26 mouse cellular contexts compared by ENCODE assay signal in the genomic region with DNA sequence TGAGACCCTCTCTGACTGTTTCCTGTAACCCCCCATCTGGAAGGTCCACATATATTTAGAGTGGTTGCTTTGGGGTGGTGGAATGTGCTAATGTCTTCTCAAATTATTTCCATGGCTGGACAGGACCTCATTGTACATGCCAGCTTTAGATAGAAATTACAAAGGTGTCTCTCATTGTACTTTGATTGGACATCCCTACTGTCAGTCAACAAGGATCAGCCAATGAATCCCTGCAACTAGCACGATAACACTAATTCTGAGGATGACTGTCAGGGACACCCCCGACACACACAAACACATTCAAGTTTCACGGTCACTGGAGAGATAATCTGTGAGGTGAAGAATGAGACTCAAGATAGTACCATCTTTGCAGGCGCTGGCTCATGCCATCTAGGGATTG. TPM values are rescaled to one million over a fixed set of nuclear protein-coding genes. Genes with fewer than 3 reads are reported as not detected.
DNase-seq lines count a peak whose midpoint lies in the region; ATAC-seq and TF ChIP-seq lines count a peak whose summit lies in the region.
"Had no signal": no experiment of that assay in that cellular context is flagged by ENCODE, and none has a peak within 500 bp of the region (broad histone marks: within the 10 kb centered on the region; RNA-seq: fewer than 3 reads in every experiment).

No protein-coding gene starts in this region.

- no peak overlapping the region for H3K9ac ChIP-seq in forebrain, embryonic 15.5 days (replicated peaks)
- H3K9ac ChIP-seq: embryonic facial prominence, embryonic 13.5 days; embryonic facial prominence, embryonic 15.5 days; forebrain, embryonic 12.5 days; forebrain, postnatal 0 days had no signal

- H3K4me2 ChIP-seq in forebrain, embryonic 15.5 days (replicated peaks), result no peak overlapping the region
- H3K4me2 ChIP-seq: embryonic facial prominence, embryonic 13.5 days; embryonic facial prominence, embryonic 15.5 days; forebrain, embryonic 12.5 days had no signal

- DNase-seq in ES-CJ7 (ENCODE audit: low read depth, low spot score), result peak; percentile 88
- peak; percentile 94 for DNase-seq in R1 (ENCODE audit: low read depth, low spot score)
- DNase-seq in layer of hippocampus, adult 2 months (ENCODE audit: low spot score in 2 of 2), result no peak
- no peak for DNase-seq in retina, embryonic 14.5 days (ENCODE audit: low spot score)
- DNase-seq: adrenal gland, adult 8-10 months; adrenal gland, postnatal 14 days; adrenal gland, postnatal 36 days; cerebellum, adult 11-12 months; cerebellum, adult 2 months; cerebellum, adult 9-10 months; cerebellum, postnatal 10 days; cerebellum, postnatal 25 days; embryo, embryonic 11 days; forebrain, postnatal 0 days had no signal

- H3K4me1 ChIP-seq in forebrain, embryonic 15.5 days, result no peaks in the 10 kb centered on the region
- H3K4me1 ChIP-seq: embryonic facial prominence, embryonic 13.5 days; embryonic facial prominence, embryonic 15.5 days; forebrain, embryonic 10.5 days; forebrain, embryonic 12.5 days had no signal

- H3K27ac ChIP-seq in layer of hippocampus, adult 2 months, result no peak overlapping the region
- H3K27ac ChIP-seq in forebrain, embryonic 15.5 days (replicated peaks), result no peak overlapping the region
- H3K27ac ChIP-seq: embryonic facial prominence, embryonic 13.5 days; embryonic facial prominence, embryonic 15.5 days; forebrain, embryonic 10.5 days; forebrain, embryonic 12.5 days had no signal

- H3K4me3 ChIP-seq in layer of hippocampus, adult 2 months, result no peak overlapping the region
- no peak overlapping the region for H3K4me3 ChIP-seq in forebrain, embryonic 15.5 days
- H3K4me3 ChIP-seq: embryonic facial prominence, embryonic 13.5 days; embryonic facial prominence, embryonic 15.5 days; erythroblast, embryonic 14.5 days; forebrain, embryonic 10.5 days; forebrain, embryonic 12.5 days had no signal

- H3K9me3 ChIP-seq in forebrain, embryonic 15.5 days, result no peaks in the 10 kb centered on the region
- H3K9me3 ChIP-seq: embryonic facial prominence, embryonic 15.5 days had no signal

- H3K36me3 ChIP-seq in forebrain, embryonic 15.5 days, result no peaks in the 10 kb centered on the region
- H3K36me3 ChIP-seq: embryonic facial prominence, embryonic 13.5 days; embryonic facial prominence, embryonic 15.5 days; forebrain, embryonic 10.5 days; forebrain, embryonic 12.5 days; G1E had no signal

- WGBS in forebrain, embryonic 15.5 days, result 94% methylated on average over 4 of the region's 4 CpGs

- no peaks in the 10 kb centered on the region for H3K27me3 ChIP-seq in forebrain, embryonic 15.5 days
- H3K27me3 ChIP-seq: embryonic facial prominence, embryonic 13.5 days; embryonic facial prominence, embryonic 15.5 days; forebrain, embryonic 12.5 days; Patski had no signal

- TF ChIP-seq CTCF in layer of hippocampus, adult 2 months (conservative IDR thresholded peaks at IDR 0.05), result no peak

- no peak for ATAC-seq in forebrain, embryonic 15.5 days (replicated peaks)
- ATAC-seq: activated CD4-positive, CD25-positive, alpha-beta regulatory T cell, adult 4 months; forebrain, embryonic 14.5 days; forebrain, postnatal 0 days; Patski had no signal

RNA-seq across cellular contexts. Expression of gene Tsks, which starts 4.3 kb away (rescaled TPM):
- total RNA-seq in layer of hippocampus, adult 2 months (2021), result 1 to 10 TPM; 1.3 to 2.0 TPM
- not detected in 2 replicates for polyA plus RNA-seq in forebrain, embryonic 15.5 days (2015; fragmentation: Nextera tagmentation; extraction: Ambion mirVana)
- total RNA-seq: adrenal gland, adult 18-20 months; adrenal gland, adult 8-10 months; adrenal gland, postnatal 14 days; adrenal gland, postnatal 36 days; forebrain, postnatal 0 days; G1E had no signal
- polyA plus RNA-seq: activated CD4-positive, CD25-positive, alpha-beta regulatory T cell, adult 4 months; embryonic facial prominence, embryonic 11.5 days; erythroblast, embryonic 14.5 days; forebrain, embryonic 14.5 days had no signal

RNA-seq across cellular contexts. Expression of gene Ap2a1, which starts 9.4 kb away (rescaled TPM):
- 100 to 1,000 TPM; 298 to 305 TPM for total RNA-seq in layer of hippocampus, adult 2 months (2021)
- polyA plus RNA-seq in forebrain, embryonic 15.5 days (2015; fragmentation: Nextera tagmentation; extraction: Ambion mirVana), result 105 and 107 TPM in 2 replicates

RNA-seq across cellular contexts. Expression of gene Cpt1c, which starts 36.0 kb away (rescaled TPM):
- total RNA-seq in layer of hippocampus, adult 2 months (2021), result 100 to 1,000 TPM; 138 to 140 TPM
- 48.2 and 51.6 TPM in 2 replicates for polyA plus RNA-seq in forebrain, embryonic 15.5 days (2015; fragmentation: Nextera tagmentation; extraction: Ambion mirVana)

RNA-seq across cellular contexts. Expression of gene Fuz, which starts 42.8 kb away (rescaled TPM):
- total RNA-seq in layer of hippocampus, adult 2 months (2021), result 10 to 100 TPM; 21.6 to 24.8 TPM
- polyA plus RNA-seq in forebrain, embryonic 15.5 days (2015; fragmentation: Nextera tagmentation; extraction: Ambion mirVana), result 20.6 and 22.1 TPM in 2 replicates

RNA-seq across cellular contexts. Expression of gene Med25, which starts 46.2 kb away (rescaled TPM):
- total RNA-seq in layer of hippocampus, adult 2 months (2021), result 100 to 1,000 TPM; 103 to 107 TPM
- polyA plus RNA-seq in forebrain, embryonic 15.5 days (2015; fragmentation: Nextera tagmentation; extraction: Ambion mirVana), result 164 and 166 TPM in 2 replicates

Comparison
In these comparisons a context has a peak if more than half of its experiments do, and no peak if none do; other contexts are left out.
1. DNase-seq: peak in ES-CJ7 (single experiment) and R1 (single experiment); none in layer of hippocampus, adult 2 months (0 of 2) and retina, embryonic 14.5 days (single experiment).